Mouse (Mus musculus) brain, embryonic 14.5 days (tissue): ENCODE data around the gene Cryge.

ENCODE experiments used
- CTCF ChIP-seq: fragments of 200-500 bp; IDR thresholded peaks from 2 replicates; pipeline ENCODE4 v1.5.1; 2012; ENCODE audit warnings: inconsistent platforms, mild to moderate bottlenecking, moderate library complexity, borderline replicate concordance; ENCODE audit not compliant: insufficient read depth, insufficient read length; ENCODE audit errors: extremely low read depth
- POLR2A ChIP-seq: fragments of 200-500 bp; IDR thresholded peaks from 2 replicates; pipeline ENCODE4 v1.6.1; 2012; ENCODE audit warnings: mild to moderate bottlenecking, inconsistent platforms, borderline replicate concordance; ENCODE audit not compliant: poor library complexity, insufficient read depth, insufficient read length, severe bottlenecking; ENCODE audit errors: extremely low read depth

DNA sequence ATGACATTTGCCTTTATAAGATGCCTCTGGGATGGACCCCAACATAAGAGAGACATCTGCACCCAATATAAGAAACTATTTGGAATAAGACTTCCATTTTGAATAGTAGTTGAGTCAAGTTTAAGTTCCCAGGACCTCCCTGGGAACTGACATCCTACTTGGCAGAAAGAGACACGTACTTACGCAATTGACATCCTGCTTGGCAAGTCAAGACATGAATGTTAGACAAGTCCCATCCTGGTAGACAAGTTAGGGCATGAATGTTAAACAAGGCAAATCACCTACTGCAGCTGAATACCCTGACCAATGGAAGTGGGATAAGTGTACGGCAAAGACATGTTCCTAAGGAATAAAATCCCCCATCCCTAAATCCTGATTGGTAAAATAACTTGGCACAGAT is 9.1 kb downstream of the Cryge start:
- no peak for TF ChIP-seq POLR2A
- TF ChIP-seq CTCF = no peak
